Mouse (Mus musculus): ENCODE data around the gene Bmp8b. TPM values are rescaled to one million over a fixed set of nuclear protein-coding genes. Genes with fewer than 3 reads are reported as not detected.

The Bmp8b gene
- polyA plus RNA-seq (2015; fragmentation: Illumina TruSeq; extraction: RNeasy Lipid Tissue Mini Kit (QIAGEN cat#74804); ENCODE audit: insufficient read depth, low read depth, low replicate concordance): not detected

DNA sequence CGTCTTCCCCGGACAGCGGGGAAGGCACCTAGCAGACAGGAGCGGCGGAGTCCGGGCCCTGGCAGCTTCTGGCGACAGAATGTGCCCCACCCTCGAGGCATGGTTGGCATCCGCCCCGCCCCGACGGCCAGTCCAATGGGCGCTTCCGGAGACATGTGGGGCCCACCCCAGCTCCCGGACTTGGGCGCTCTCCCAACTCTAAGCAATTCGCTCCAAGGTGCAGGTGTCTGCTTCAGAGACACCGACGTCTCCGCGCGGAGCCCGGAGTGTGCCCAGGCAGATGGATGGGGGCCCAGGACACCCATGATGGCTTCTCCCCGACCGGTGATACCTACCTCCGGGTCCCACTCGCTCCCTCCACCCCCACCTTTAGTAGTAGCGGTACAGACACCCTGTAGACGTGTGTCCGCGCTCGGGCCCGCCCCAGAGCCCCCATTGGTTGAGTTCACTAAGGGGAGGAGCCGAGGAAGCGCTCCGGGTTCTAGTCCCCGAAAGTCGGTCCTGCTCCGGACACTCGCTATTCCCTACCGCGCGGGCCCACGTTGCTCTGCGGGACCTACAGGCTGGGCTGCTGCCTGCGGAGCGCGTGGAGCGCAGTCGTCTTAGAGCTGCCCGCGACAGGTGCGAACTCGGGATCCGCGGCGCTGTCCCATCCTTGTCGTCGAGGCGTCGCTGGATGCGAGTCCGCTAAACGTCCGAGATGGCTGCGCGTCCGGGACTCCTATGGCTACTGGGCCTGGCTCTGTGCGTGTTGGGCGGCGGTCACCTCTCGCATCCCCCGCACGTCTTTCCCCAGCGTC lies at the start of gene Bmp8b:
Bmp8b (plus strand) TSS at position 515 of the 800 bp plus-strand sequence.

DNA sequence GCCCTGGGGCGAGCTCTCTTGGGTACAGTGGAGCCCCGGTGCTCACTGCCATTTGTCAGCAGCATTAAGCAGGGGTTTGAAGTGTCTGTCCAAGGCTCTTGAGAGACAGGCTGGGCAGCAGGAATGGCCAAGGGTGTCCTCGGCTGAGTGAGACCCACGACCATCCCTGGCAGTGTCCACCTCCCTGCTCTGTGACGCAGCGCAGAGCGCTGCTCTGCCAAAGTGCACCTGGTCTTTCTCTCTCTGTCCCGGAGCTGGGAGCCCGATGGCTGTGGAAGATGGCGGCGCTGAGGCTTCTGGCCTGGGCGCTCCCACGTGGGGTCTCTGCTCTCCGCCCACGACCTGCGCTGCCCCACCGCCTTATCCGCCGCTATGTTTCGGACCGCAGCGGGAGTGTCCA lies 11.0 kb downstream of the Bmp8b start, which contains the start of gene Oxct2b:
Oxct2b (plus strand) TSS at position 256 of the 400 bp plus-strand sequence.

DNA sequence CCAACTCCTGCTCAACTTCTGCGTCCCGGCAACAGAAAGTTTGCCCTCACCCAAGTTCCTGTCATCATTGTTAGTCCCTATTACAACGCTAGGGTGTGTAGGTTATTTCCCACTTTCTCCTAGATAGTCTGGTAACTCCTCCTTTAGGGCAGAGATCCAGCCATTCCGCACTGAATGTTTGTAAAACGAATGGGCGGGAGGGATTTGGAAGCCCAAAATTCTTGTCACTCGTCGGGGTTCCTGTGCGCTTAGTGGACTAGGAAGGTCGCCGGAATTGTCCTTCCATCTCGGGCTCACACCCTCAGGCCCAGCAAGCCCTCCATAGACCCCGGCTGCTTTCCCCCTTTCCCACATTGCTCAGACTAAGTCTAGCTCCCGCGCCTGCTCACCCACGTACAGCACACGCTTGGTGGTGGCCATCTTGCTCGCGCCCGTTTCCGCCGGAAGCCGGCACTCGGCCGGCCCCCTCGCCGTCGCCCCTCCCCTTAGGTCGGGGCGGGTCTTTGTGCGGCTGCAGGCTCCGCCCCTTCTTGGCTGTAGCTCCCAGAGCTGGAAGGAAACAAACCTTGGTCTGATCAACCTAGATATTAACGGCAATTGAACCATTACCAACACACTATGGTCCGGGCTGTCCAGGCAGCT lies 34.7 kb downstream of the Bmp8b start, which contains the start of gene Ppie:
Ppie (minus strand) TSS at position 439 of the 642 bp plus-strand sequence.

Other genes with a start within 250 kb of the Bmp8b start
- 22.8 TPM for gene Cap1, start 219.1 kb upstream of the Bmp8b start, polyA plus RNA-seq (2015; fragmentation: Illumina TruSeq; extraction: RNeasy Lipid Tissue Mini Kit (QIAGEN cat#74804); ENCODE audit: insufficient read depth, low read depth, low replicate concordance)
- not detected for gene Mfsd2a, start 144.0 kb upstream of the Bmp8b start, polyA plus RNA-seq (2015; fragmentation: Illumina TruSeq; extraction: RNeasy Lipid Tissue Mini Kit (QIAGEN cat#74804); ENCODE audit: insufficient read depth, low read depth, low replicate concordance)
- not detected for gene Mycl, start 109.5 kb upstream of the Bmp8b start, polyA plus RNA-seq (2015; fragmentation: Illumina TruSeq; extraction: RNeasy Lipid Tissue Mini Kit (QIAGEN cat#74804); ENCODE audit: insufficient read depth, low read depth, low replicate concordance)
- gene Trit1, start 88.6 kb upstream of the Bmp8b start, polyA plus RNA-seq (2015; fragmentation: Illumina TruSeq; extraction: RNeasy Lipid Tissue Mini Kit (QIAGEN cat#74804); ENCODE audit: insufficient read depth, low read depth, low replicate concordance): 6.7 TPM
- not detected for gene Oxct2b, start 11.1 kb downstream of the Bmp8b start, polyA plus RNA-seq (2015; fragmentation: Illumina TruSeq; extraction: RNeasy Lipid Tissue Mini Kit (QIAGEN cat#74804); ENCODE audit: insufficient read depth, low read depth, low replicate concordance)
- 10.2 TPM for gene Ppie, start 34.8 kb downstream of the Bmp8b start, polyA plus RNA-seq (2015; fragmentation: Illumina TruSeq; extraction: RNeasy Lipid Tissue Mini Kit (QIAGEN cat#74804); ENCODE audit: insufficient read depth, low read depth, low replicate concordance)
- gene Hpcal4, start 78.1 kb downstream of the Bmp8b start, polyA plus RNA-seq (2015; fragmentation: Illumina TruSeq; extraction: RNeasy Lipid Tissue Mini Kit (QIAGEN cat#74804); ENCODE audit: insufficient read depth, low read depth, low replicate concordance): 0.39 TPM
- gene Nt5c1a, start 96.3 kb downstream of the Bmp8b start, polyA plus RNA-seq (2015; fragmentation: Illumina TruSeq; extraction: RNeasy Lipid Tissue Mini Kit (QIAGEN cat#74804); ENCODE audit: insufficient read depth, low read depth, low replicate concordance): not detected
- gene Heyl, start 128.4 kb downstream of the Bmp8b start, polyA plus RNA-seq (2015; fragmentation: Illumina TruSeq; extraction: RNeasy Lipid Tissue Mini Kit (QIAGEN cat#74804); ENCODE audit: insufficient read depth, low read depth, low replicate concordance): 3.2 TPM
- 116 TPM for gene Pabpc4, start 157.2 kb downstream of the Bmp8b start, polyA plus RNA-seq (2015; fragmentation: Illumina TruSeq; extraction: RNeasy Lipid Tissue Mini Kit (QIAGEN cat#74804); ENCODE audit: insufficient read depth, low read depth, low replicate concordance)
- not detected for gene Oxct2a, start 218.5 kb downstream of the Bmp8b start, polyA plus RNA-seq (2015; fragmentation: Illumina TruSeq; extraction: RNeasy Lipid Tissue Mini Kit (QIAGEN cat#74804); ENCODE audit: insufficient read depth, low read depth, low replicate concordance)
- not detected for gene Bmp8a, start 238.1 kb downstream of the Bmp8b start, polyA plus RNA-seq (2015; fragmentation: Illumina TruSeq; extraction: RNeasy Lipid Tissue Mini Kit (QIAGEN cat#74804); ENCODE audit: insufficient read depth, low read depth, low replicate concordance)

Measured in pancreas, adult 10 weeks (tissue).